In genomic region chr5:64626351-64626750, GRCm38 (mm10) we compare ENCODE assay signal across 7 mouse cellular contexts.
DNase-seq lines count a peak whose midpoint lies in the region.

No protein-coding gene starts in this region.

- intact Hi-C loops in gastrocnemius, postnatal 36 days (cut with DNase I) = no loop called here

- DNase-seq in spleen, postnatal 36 days (ENCODE audit: low spot score in 2 of 2) = peak; percentile 42 to 47
- no peak for DNase-seq in spleen, adult 12 weeks (ENCODE audit: low spot score)
- DNase-seq in gastrocnemius, postnatal 36 days = peak; percentile 7 to 28
- peak; percentile 55 for DNase-seq in kidney, adult 9 months
- DNase-seq in lung, postnatal 10 days = peak; percentile 61
- peak; percentile 82 for DNase-seq in thymus, postnatal 4 days
- no peak for DNase-seq in right cerebral cortex, postnatal 25 days

Comparison
In these comparisons a context has a peak if more than half of its experiments do, and no peak if none do; other contexts are left out.
1. DNase-seq: peak in spleen, postnatal 36 days (2 of 2), gastrocnemius, postnatal 36 days (2 of 2), kidney, adult 9 months (single experiment), lung, postnatal 10 days (single experiment) and thymus, postnatal 4 days (single experiment); none in spleen, adult 12 weeks (single experiment) and right cerebral cortex, postnatal 25 days (single experiment).